Mouse (Mus musculus) layer of hippocampus, postnatal 25 days (tissue): Measurements from ENCODE around the gene Lgr4. TPM values are rescaled to one million over a fixed set of nuclear protein-coding genes. Genes with fewer than 3 reads are reported as not detected.
A peak's percentile ranks its signal among the peaks of the same experiment; 100 is the strongest.

Source experiments
- DNase-seq, 2 experiments: peaks; one replicate each; pipeline ENCODE4 v3.0.0; 2022; ENCODE audit warnings: mixed read lengths in 2 of 2, low spot score in 1 of 2; ENCODE audit errors: extremely low spot score in 1 of 2
- total RNA-seq, 2 experiments: library from RNA; stranded (reverse); gene quantifications; 2 replicates each; pipeline ENCODE4 v1.2.3; 2021

Gene Lgr4
- total RNA-seq, 2 experiments from 2014 or later, result 27.7 to 33.5 TPM

DNA sequence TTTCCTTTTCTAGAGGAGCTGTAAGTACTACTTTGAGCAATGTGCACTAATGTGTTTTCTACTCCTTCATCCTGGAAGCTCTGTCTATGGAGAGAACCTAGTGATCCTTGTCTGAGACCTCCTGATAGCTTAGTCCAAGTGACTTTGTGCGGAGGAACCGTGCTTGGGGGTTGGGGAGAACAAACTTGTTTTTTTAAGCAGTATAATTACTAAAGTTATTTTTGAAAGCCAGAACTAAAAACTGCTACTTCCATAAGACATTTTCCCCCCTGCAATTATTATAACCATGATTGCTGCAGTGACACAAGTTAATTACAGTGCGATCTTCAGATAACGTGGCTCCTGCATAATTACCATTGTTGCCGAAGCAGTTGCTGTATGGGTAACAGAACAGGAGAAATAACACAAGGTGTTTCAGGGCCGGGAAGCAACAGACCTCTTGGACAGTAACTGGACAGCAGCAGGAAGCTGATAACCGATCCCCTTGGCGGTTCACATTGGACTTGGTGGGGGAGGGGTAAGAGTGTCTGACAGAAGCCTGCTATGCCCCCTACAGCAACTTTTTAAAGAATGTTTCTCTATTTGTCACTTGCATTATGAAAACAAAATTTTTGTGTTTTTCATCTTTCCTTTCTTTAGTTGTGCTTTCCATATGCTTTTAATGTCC lies 53.4 kb downstream of the Lgr4 start:
- no peak for DNase-seq

- DNase-seq, result no peak
Observed at GRCm38 (mm10) chr2:109972310-109972709, 54.9 kb downstream of the Lgr4 start.

DNA sequence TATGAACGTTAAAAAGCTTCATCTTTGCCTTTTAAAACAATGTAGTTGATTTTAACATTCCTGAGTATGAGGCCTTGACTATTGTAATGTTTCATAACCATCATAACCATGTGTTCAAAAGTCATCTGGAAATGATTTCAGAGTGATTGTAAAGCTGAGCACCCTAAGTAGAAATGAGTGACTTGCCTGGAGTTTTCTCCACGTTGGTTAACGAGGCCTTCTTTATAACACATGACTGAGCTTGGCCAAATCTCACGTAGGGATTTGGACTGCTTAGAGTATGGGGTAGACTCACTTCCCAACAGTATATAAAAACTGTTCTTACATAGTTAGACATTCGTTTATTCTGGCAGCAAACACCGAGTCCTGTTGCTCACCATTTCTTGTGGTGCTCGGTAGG lies 55.5 kb downstream of the Lgr4 start:
- no peak for DNase-seq

GRCm38 (mm10) chr2:109974807-109975206 lies 57.4 kb downstream of the Lgr4 start:
- DNase-seq, result no peak

DNA sequence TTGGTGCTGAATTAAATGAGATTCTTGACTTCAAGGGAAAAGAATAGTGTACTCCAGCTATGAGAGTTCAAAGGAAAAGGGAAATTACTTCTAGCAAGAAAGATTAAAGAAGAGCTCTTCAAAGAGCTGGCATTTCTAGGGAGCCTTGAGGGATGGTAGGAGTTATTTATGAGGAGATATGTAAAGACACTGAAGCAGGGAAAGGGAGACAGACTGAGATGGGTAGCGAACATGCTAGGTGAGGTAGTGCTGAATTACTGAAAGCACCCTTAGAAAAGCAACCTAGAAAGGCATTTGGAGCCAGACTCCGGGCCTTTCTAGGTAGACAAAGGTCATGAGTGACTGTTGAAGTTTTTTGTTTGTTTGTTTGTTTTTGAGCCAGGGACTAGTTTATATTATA lies 58.7 kb downstream of the Lgr4 start:
- DNase-seq, result no peak

DNA sequence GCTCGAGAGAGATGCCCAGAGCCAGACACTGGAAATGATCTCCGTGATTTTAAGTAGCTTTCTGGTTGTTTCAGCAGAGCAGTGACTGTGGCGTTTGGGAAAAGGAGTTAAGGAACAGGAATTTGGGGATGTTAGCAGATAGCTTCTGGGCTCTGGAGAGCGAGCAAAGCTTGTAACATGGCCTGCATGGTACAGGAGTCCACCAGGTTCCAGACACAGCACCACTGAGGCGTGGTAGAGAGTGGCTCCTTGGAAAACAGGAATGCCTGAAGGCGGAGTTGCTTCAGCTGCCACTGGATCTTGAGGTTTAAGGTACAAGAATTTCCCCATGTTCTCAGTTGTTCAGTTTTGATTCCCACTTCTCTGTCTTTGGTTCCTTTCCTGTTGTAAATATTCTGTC lies 59.9 kb downstream of the Lgr4 start:
- no peak for DNase-seq

DNA sequence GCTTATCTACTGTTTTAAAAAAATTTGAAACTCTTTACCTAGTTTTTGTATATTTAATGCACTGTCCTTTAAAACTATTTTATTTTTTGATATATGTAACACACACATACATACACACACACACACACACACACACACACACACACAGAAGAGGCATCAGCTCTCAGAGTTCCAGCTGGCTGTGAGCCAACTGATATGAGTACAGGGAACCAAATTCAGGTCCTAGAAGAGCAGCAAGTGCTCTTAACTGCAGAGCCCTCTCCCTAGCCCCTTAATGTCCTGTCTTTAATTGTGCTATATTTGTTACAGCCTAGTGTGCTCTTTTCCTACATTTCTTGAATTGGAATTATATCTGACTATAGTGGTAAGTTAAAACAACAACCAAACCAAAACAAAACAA lies 61.8 kb downstream of the Lgr4 start:
- no peak for DNase-seq

DNA sequence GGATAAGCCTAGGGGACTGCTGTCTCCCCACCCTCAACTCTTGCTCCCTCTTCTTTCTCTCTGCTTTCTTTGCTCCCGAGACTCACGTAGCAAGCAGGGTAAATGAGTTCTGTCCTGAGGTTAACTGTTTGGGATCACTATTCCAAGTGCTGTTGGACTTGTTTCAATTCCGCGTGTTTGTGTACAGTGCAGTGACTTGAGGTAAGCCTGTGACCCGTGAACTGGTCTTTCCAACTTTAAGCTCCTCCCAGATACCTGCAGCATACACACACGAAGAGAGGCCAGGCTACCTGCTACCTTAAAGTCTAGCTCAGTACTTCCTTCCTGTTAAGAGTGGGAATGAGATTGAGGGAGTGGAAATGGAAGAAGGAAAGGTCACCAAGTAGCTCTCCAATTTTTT lies 66.0 kb downstream of the Lgr4 start:
- no peak for DNase-seq

DNA sequence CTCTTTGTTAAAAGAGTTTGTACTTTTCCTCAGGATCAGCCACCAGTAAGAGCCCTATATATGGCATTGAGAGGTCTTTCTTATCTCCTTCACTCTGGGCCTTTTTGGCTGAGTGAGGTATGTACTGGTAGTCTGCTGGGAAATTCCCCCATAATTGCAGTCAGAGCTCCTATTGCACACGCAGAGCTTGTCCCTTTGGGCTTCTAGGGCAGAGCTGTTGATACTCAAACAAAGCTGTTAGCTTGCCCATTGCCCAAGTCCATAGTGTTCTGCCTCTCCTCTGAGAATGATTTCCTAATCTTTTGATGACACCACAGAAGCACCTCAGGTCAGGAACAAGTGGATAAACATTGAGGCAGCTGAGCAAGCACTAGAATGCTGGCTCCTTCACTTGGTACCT lies 67.5 kb downstream of the Lgr4 start:
- no peak for DNase-seq

DNA sequence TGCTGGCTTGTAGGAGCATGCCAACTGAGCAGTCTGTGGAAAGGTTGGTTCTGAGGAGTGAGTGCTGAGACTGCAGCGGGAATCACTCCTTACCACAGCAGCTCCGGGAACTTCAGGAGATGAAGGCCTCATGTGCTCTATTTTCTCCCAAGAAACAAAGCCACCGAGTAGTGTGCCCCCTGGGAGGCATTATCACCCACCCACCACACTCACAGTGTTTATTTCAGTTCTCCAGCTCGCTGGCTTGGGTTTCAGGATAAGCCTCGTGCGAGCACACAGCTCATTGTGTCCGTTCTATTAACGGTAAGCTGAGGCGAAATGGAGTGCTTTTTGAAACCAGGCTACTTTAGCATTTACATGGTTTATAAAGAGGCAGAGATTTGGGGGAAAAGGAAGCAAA lies 68.1 kb downstream of the Lgr4 start:
- DNase-seq, result no peak

GRCm38 (mm10) chr2:109986036-109986785 lies 68.8 kb downstream of the Lgr4 start:
- DNase-seq, result no peak

DNA sequence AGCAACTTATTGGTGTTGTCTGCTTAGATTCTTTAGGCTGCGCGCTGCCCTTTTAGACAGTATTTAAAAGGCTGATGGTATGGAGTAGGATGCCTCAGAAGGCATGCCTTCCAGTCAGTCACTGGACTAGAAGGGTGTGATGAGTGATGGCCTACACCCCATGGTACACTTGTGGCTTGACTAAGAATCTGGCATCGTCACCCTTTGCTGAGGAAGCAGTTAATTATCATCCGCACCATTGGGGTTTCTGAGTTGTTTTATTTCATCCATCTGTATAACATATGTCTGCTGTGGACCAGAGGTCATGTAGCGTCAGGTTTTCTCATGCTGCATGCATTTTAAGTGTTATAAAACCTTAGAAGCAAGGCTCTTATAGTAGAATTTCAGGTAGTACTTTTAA lies 70.5 kb downstream of the Lgr4 start:
- no peak for DNase-seq

- DNase-seq, result no peak
Observed at GRCm38 (mm10) chr2:109989196-109989595, 71.7 kb downstream of the Lgr4 start.

DNA sequence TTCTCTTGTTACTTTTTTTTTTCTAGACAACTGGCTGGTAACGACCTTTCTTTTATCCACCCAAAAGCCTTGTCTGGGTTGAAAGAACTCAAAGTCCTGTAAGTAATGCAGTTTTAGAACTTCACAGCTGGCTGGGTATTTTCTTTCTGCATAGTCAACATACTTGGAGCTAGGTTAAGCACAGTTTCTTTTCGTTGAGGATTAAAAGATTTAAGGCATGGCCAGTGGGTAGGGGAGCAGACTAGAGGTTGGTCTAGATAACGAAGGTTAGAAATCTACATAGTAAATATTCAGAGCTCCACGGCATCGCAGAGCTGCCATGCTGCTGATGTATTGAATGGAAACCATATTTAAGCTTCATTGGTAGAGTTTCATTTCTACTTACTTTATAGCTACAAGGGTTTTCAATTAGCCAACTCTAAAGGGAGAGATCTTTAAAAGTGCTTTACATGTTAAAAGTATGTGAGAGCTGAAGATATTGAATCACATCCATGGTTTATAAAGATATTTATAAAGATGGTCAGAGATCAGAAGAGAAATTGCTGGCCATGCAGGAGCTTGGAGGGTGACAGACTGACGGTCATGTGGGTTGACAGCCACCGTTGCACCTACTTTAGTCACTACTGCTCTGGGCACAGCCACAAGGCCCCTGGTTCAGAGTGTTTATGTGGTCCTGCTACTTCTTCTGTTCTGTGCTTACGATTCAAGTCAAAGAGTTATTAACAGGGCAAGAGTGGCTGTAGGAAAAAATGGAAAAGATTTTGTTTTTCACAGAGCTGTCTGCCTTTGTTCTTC lies 72.4 kb downstream of the Lgr4 start:
- DNase-seq, result no peak

GRCm38 (mm10) chr2:109991754-109992153 lies 74.3 kb downstream of the Lgr4 start:
- DNase-seq, result no peak

DNA sequence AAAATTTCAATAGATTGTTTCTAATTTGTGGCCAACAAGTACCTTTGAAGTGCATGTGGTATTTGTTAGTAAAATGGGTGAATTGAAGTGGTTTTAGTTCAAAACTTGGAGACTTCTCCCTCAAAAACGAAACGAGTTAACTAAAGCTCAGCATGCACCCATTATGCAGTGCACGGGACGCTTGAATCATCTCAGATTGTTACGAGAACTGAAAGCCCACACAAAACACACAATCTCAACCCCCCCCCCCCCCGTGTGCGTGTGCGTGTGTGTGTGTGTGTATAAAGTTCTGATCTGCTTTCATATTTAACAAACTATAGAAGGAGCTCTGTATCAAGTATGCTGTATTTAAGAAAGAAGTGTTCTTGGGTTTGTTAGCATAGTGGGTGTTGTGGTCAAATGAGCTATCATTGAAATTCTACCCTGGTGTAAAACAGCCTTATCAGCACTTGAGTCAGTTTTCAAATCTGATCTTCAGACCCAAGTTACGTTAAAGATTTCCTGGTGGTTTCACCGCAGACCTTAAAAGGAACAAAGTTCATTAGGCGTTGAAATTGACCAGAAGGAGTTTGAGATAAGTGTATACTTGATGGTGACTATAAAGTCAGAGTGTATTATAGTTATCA lies 75.1 kb downstream of the Lgr4 start:
- no peak for DNase-seq

- no peak for DNase-seq
Observed at GRCm38 (mm10) chr2:109993404-109993803, 76.0 kb downstream of the Lgr4 start.

DNA sequence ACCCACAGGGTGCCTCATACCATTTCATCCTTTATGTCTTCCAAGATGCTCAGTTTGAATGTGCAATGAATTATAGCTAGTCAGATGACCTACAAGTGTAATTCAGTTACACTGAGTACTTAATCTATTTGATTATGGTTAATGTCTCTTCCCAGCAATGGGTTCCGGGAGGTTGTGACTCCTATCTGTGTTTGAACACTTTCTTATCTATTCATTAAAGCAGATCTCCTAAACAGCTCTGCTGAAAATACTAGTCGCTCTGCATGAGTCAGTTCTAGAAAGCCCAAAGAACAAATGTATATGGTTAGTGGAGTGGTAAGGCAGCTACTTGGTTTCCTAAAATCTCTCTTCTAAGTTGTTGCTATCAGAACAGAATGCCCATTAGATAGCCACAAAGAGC lies 77.6 kb downstream of the Lgr4 start:
- no peak for DNase-seq

DNA sequence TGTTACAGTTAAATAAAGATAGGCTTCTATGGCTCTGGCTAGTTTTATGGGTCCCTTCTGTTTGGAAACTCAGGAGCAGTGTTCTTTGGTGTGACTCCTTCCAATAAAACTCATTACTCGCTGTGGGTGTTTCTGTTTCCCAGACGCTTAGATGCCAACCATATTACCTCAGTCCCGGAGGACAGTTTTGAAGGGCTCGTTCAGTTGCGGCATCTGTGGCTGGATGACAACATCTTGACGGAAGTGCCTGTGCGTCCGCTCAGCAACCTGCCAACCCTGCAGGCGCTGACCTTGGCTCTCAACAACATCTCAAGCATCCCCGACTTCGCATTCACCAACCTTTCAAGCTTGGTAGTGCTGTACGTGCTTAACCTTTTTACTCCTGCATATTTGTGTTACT lies 79.0 kb downstream of the Lgr4 start:
- no peak for DNase-seq

- DNase-seq, result no peak
Observed at GRCm38 (mm10) chr2:110004668-110005067, 87.2 kb downstream of the Lgr4 start.

GRCm38 (mm10) chr2:110005164-110005563 lies 87.7 kb downstream of the Lgr4 start:
- peak in 1 of 2 experiments; percentile 45 for DNase-seq
